In genomic region chr5:8374297-8374906, GRCm38 (mm10) we compare ENCODE assay signal across 27 mouse cellular contexts. TPM values are rescaled to one million over a fixed set of nuclear protein-coding genes. Genes with fewer than 3 reads are reported as not detected.
"Had no signal": no experiment of that assay in that cellular context is flagged by ENCODE, and none has a peak within 500 bp of the region (broad histone marks: within the 10 kb centered on the region; RNA-seq: fewer than 3 reads in every experiment).

No protein-coding gene starts in this region.

- H3K4me3 ChIP-seq: embryonic facial prominence, embryonic 10.5 days; embryonic facial prominence, embryonic 12.5 days; embryonic facial prominence, embryonic 13.5 days; embryonic facial prominence, embryonic 15.5 days; erythroblast, embryonic 14.5 days; forebrain, embryonic 10.5 days; forebrain, embryonic 12.5 days; forebrain, embryonic 13.5 days; forebrain, embryonic 15.5 days; gastrocnemius, adult 2 months; heart, adult 2 months had no signal

- H3K9me3 ChIP-seq: embryonic facial prominence, embryonic 10.5 days; embryonic facial prominence, embryonic 12.5 days; embryonic facial prominence, embryonic 13.5 days; embryonic facial prominence, embryonic 15.5 days; forebrain, embryonic 10.5 days; forebrain, embryonic 12.5 days; forebrain, embryonic 13.5 days; forebrain, embryonic 15.5 days had no signal

- H3K27me3 ChIP-seq: embryonic facial prominence, embryonic 12.5 days; embryonic facial prominence, embryonic 13.5 days; embryonic facial prominence, embryonic 15.5 days; forebrain, embryonic 12.5 days; forebrain, embryonic 13.5 days; forebrain, embryonic 15.5 days had no signal

- ATAC-seq: forebrain, embryonic 13.5 days; forebrain, embryonic 14.5 days; forebrain, embryonic 15.5 days; forebrain, embryonic 16.5 days; forebrain, postnatal 0 days had no signal

- H3K27ac ChIP-seq: embryonic facial prominence, embryonic 10.5 days; embryonic facial prominence, embryonic 12.5 days; embryonic facial prominence, embryonic 13.5 days; embryonic facial prominence, embryonic 15.5 days; forebrain, embryonic 10.5 days; forebrain, embryonic 12.5 days; forebrain, embryonic 13.5 days; forebrain, embryonic 15.5 days; gastrocnemius, adult 2 months; heart, adult 2 months had no signal

- H3K4me2 ChIP-seq: embryonic facial prominence, embryonic 12.5 days; embryonic facial prominence, embryonic 13.5 days; embryonic facial prominence, embryonic 15.5 days; forebrain, embryonic 12.5 days; forebrain, embryonic 13.5 days; forebrain, embryonic 15.5 days had no signal

- DNase-seq: cerebellum, adult 9-10 months; cerebellum, adult 9-11 months; cerebellum, postnatal 10 days; cerebellum, postnatal 14 days; cerebellum, postnatal 25 days; cerebellum, postnatal 36 days; embryo, embryonic 11 days; forebrain, postnatal 0 days; gastrocnemius, adult 2 months; gastrocnemius, postnatal 10 days; gastrocnemius, postnatal 14 days; gastrocnemius, postnatal 25 days; gastrocnemius, postnatal 36 days; heart, adult 11 months; heart, adult 18-20 months; heart, adult 2 months had no signal

- H3K9ac ChIP-seq: embryonic facial prominence, embryonic 12.5 days; embryonic facial prominence, embryonic 13.5 days; embryonic facial prominence, embryonic 15.5 days; forebrain, embryonic 12.5 days; forebrain, embryonic 13.5 days; forebrain, embryonic 15.5 days; forebrain, postnatal 0 days had no signal

- H3K36me3 ChIP-seq: embryonic facial prominence, embryonic 10.5 days; embryonic facial prominence, embryonic 12.5 days; embryonic facial prominence, embryonic 13.5 days; embryonic facial prominence, embryonic 15.5 days; forebrain, embryonic 10.5 days; forebrain, embryonic 12.5 days; forebrain, embryonic 15.5 days had no signal

- H3K4me1 ChIP-seq: embryonic facial prominence, embryonic 10.5 days; embryonic facial prominence, embryonic 12.5 days; embryonic facial prominence, embryonic 13.5 days; embryonic facial prominence, embryonic 15.5 days; forebrain, embryonic 10.5 days; forebrain, embryonic 12.5 days; forebrain, embryonic 13.5 days; forebrain, embryonic 15.5 days had no signal

RNA-seq across cellular contexts. Expression of gene Adam22, which starts 6.4 kb away (rescaled TPM):
- polyA plus RNA-seq: erythroblast, embryonic 14.5 days had no signal
